Mouse (Mus musculus): Measurements from ENCODE around the gene Lima1. TPM values are rescaled to one million over a fixed set of nuclear protein-coding genes. Genes with fewer than 3 reads are reported as not detected.
"Not testable (repeated sequence)": the region's sequence is repeated elsewhere in the genome, so short reads cannot be mapped to it uniquely, and the experiment has no call there.

The Lima1 gene
- polyA plus RNA-seq, 1 experiment from 2014 or later = 65.4 TPM

GRCm38 (mm10) chr15:99787625-99788120 is 87.6 kb downstream of the Lima1 start:
- H3K9me3 ChIP-seq = no peaks in the 10 kb centered on the region
- H3K36me3 ChIP-seq (replicated peaks) = peaks cover 98% of the 10 kb centered on the region
- H3K27me3 ChIP-seq (replicated peaks; ENCODE audit: low read depth, poor library complexity, severe bottlenecking) = no peaks in the 10 kb centered on the region
- no peak for DNase-seq (ENCODE audit: low spot score)
- no peak overlapping the region for H3K4me3 ChIP-seq
- H3K27ac ChIP-seq (replicated peaks) = no peak overlapping the region
- H3K4me1 ChIP-seq = no peaks in the 10 kb centered on the region
- 88% methylated on average over 9 of the region's 9 CpGs for WGBS

- Histone ChIP-seq H3K4me1 (peaks cover 2% of the 10 kb centered on the region; the same call in 1 of the 2 replicates), H3K27me3 (replicated peaks; ENCODE audit: low read depth, poor library complexity, severe bottlenecking) (no peaks in the 10 kb centered on the region), H3K4me3 (no peak overlapping the region), H3K9me3 (no peaks in the 10 kb centered on the region), H3K27ac (replicated peaks) (no peak overlapping the region), H3K36me3 (replicated peaks) (peaks cover 61% of the 10 kb centered on the region)
- no peak for DNase-seq (ENCODE audit: low spot score)
- WGBS = 93% methylated on average over 16 of the region's 16 CpGs
Measured at GRCm38 (mm10) chr15:99778677-99779335, 96.5 kb downstream of the Lima1 start.

GRCm38 (mm10) chr15:99778148-99778547 is 97.1 kb downstream of the Lima1 start:
- WGBS = 30% methylated on average over 7 of the region's 7 CpGs
- DNase-seq (ENCODE audit: low spot score) = no peak
- Histone ChIP-seq H3K9me3 (no peaks in the 10 kb centered on the region), H3K36me3 (replicated peaks) (peaks cover 54% of the 10 kb centered on the region), H3K27me3 (replicated peaks; ENCODE audit: low read depth, poor library complexity, severe bottlenecking) (no peaks in the 10 kb centered on the region), H3K27ac (replicated peaks) (no peak overlapping the region), H3K4me1 (peaks cover 2% of the 10 kb centered on the region; the same call in 1 of the 2 replicates), H3K4me3 (no peak overlapping the region)

GRCm38 (mm10) chr15:99772925-99773324 is 102.3 kb downstream of the Lima1 start:
- H3K4me3 ChIP-seq = peak overlapping the region; percentile 93
- DNase-seq (ENCODE audit: low spot score) = no peak
- peak overlapping the region; percentile 97 for H3K27ac ChIP-seq (replicated peaks)

GRCm38 (mm10) chr15:99772881-99772924 is 102.6 kb downstream of the Lima1 start, which contains the start of gene Cers5:
Gene Cers5, minus strand, starts transcription at chr15:99772885.
- H3K9me3 ChIP-seq; H3K36me3 ChIP-seq (replicated peaks); H3K27me3 ChIP-seq (replicated peaks; ENCODE audit: low read depth, poor library complexity, severe bottlenecking); DNase-seq (ENCODE audit: low spot score): not testable (repeated sequence)
- H3K27ac ChIP-seq (replicated peaks) = peak within 1 kb of the TSS; percentile 97
- H3K4me1 ChIP-seq = peaks cover 30% of the 10 kb centered on the region
- H3K4me3 ChIP-seq = peak within 1 kb of the TSS; percentile 93

More at GRCm38 (mm10) chr15:99772925-99773324, 102.3 kb downstream of the Lima1 start:
- no peaks in the 10 kb centered on the region for H3K27me3 ChIP-seq (replicated peaks; ENCODE audit: low read depth, poor library complexity, severe bottlenecking)
- no peaks in the 10 kb centered on the region for H3K9me3 ChIP-seq
- 28% methylated on average over 3 of the region's 3 CpGs for WGBS
- H3K4me1 ChIP-seq = peaks cover 30% of the 10 kb centered on the region
- H3K36me3 ChIP-seq (replicated peaks) = peaks cover 7% of the 10 kb centered on the region

GRCm38 (mm10) chr15:99772277-99772880 is 102.9 kb downstream of the Lima1 start:
- Histone ChIP-seq H3K4me3 (peak overlapping the region; percentile 93), H3K27me3 (replicated peaks; ENCODE audit: low read depth, poor library complexity, severe bottlenecking) (no peaks in the 10 kb centered on the region), H3K36me3 (replicated peaks) (peaks cover 2% of the 10 kb centered on the region; the same call in 1 of the 2 replicates), H3K4me1 (peaks cover 30% of the 10 kb centered on the region), H3K27ac (replicated peaks) (peak overlapping the region; percentile 97), H3K9me3 (no peaks in the 10 kb centered on the region)
- peak; percentile 95 for DNase-seq (ENCODE audit: low spot score)
- 1% methylated on average over 41 of the region's 41 CpGs for WGBS

- Histone ChIP-seq H3K4me3 (peak overlapping the region; percentile 93), H3K27me3 (replicated peaks; ENCODE audit: low read depth, poor library complexity, severe bottlenecking) (no peaks in the 10 kb centered on the region), H3K9me3 (no peaks in the 10 kb centered on the region), H3K27ac (replicated peaks) (peak overlapping the region; percentile 97), H3K4me1 (peaks cover 30% of the 10 kb centered on the region), H3K36me3 (replicated peaks) (peaks cover 2% of the 10 kb centered on the region)
- WGBS = under 1% methylated on average over 59 of the region's 59 CpGs
- DNase-seq (ENCODE audit: low spot score) = no peak
Measured at GRCm38 (mm10) chr15:99771601-99772276, 103.5 kb downstream of the Lima1 start.

- H3K36me3 ChIP-seq (replicated peaks) = peaks cover 9% of the 10 kb centered on the region
- no peaks in the 10 kb centered on the region for H3K9me3 ChIP-seq
- H3K27ac ChIP-seq (replicated peaks) = peak overlapping the region; percentile 97
- no peaks in the 10 kb centered on the region for H3K27me3 ChIP-seq (replicated peaks; ENCODE audit: low read depth, poor library complexity, severe bottlenecking)
- H3K4me1 ChIP-seq = peaks cover 30% of the 10 kb centered on the region
- WGBS = 44% methylated on average over 5 of the region's 5 CpGs
- no peak for DNase-seq (ENCODE audit: low spot score)
- H3K4me3 ChIP-seq = peak overlapping the region; percentile 93
Measured at GRCm38 (mm10) chr15:99771004-99771500, 104.2 kb downstream of the Lima1 start.

GRCm38 (mm10) chr15:99768761-99769160 is 106.5 kb downstream of the Lima1 start:
- H3K27ac ChIP-seq (replicated peaks) = no peak overlapping the region
- peaks cover 30% of the 10 kb centered on the region for H3K36me3 ChIP-seq (replicated peaks)
- no peaks in the 10 kb centered on the region for H3K9me3 ChIP-seq
- no peaks in the 10 kb centered on the region for H3K27me3 ChIP-seq (replicated peaks; ENCODE audit: low read depth, poor library complexity, severe bottlenecking)
- no peak for DNase-seq (ENCODE audit: low spot score)
- 93% methylated on average over 1 of the region's 1 CpGs for WGBS
- no peak overlapping the region for H3K4me3 ChIP-seq
- peaks cover 30% of the 10 kb centered on the region for H3K4me1 ChIP-seq

- H3K36me3 ChIP-seq (replicated peaks) = peaks cover 38% of the 10 kb centered on the region
Measured at GRCm38 (mm10) chr15:99767467-99767866, 107.8 kb downstream of the Lima1 start.

GRCm38 (mm10) chr15:99754204-99754603 is 121.1 kb downstream of the Lima1 start:
- no peaks in the 10 kb centered on the region for H3K4me1 ChIP-seq
- 90% methylated on average over 3 of the region's 3 CpGs for WGBS
- no peaks in the 10 kb centered on the region for H3K27me3 ChIP-seq (replicated peaks; ENCODE audit: low read depth, poor library complexity, severe bottlenecking)
- H3K4me3 ChIP-seq = no peak overlapping the region
- DNase-seq (ENCODE audit: low spot score) = no peak
- no peaks in the 10 kb centered on the region for H3K9me3 ChIP-seq
- peaks cover 26% of the 10 kb centered on the region for H3K36me3 ChIP-seq (replicated peaks)
- no peak overlapping the region for H3K27ac ChIP-seq (replicated peaks)

More at GRCm38 (mm10) chr15:99767467-99767866, 107.8 kb downstream of the Lima1 start:
- no peaks in the 10 kb centered on the region for H3K9me3 ChIP-seq
- H3K4me1 ChIP-seq = peaks cover 23% of the 10 kb centered on the region
- H3K27me3 ChIP-seq (replicated peaks; ENCODE audit: low read depth, poor library complexity, severe bottlenecking) = no peaks in the 10 kb centered on the region
- H3K4me3 ChIP-seq = no peak overlapping the region
- no peak for DNase-seq (ENCODE audit: low spot score)
- 89% methylated on average over 4 of the region's 4 CpGs for WGBS
- no peak overlapping the region for H3K27ac ChIP-seq (replicated peaks)

GRCm38 (mm10) chr15:99740229-99740628 is 135.0 kb downstream of the Lima1 start:
- no peaks in the 10 kb centered on the region for H3K4me1 ChIP-seq
- no peak for DNase-seq (ENCODE audit: low spot score)

GRCm38 (mm10) chr15:99736675-99737074 is 138.6 kb downstream of the Lima1 start:
- peaks cover 99% of the 10 kb centered on the region for H3K36me3 ChIP-seq (replicated peaks)
- no peaks in the 10 kb centered on the region for H3K9me3 ChIP-seq
- no peaks in the 10 kb centered on the region for H3K27me3 ChIP-seq (replicated peaks; ENCODE audit: low read depth, poor library complexity, severe bottlenecking)
- H3K4me1 ChIP-seq = no peaks in the 10 kb centered on the region
- no peak for DNase-seq (ENCODE audit: low spot score)
- WGBS = 93% methylated on average over 11 of the region's 11 CpGs
- no peak overlapping the region for H3K27ac ChIP-seq (replicated peaks)
- no peak overlapping the region for H3K4me3 ChIP-seq

More at GRCm38 (mm10) chr15:99740229-99740628, 135.0 kb downstream of the Lima1 start:
- 94% methylated on average over 4 of the region's 4 CpGs for WGBS
- Histone ChIP-seq H3K9me3 (no peaks in the 10 kb centered on the region), H3K27me3 (replicated peaks; ENCODE audit: low read depth, poor library complexity, severe bottlenecking) (no peaks in the 10 kb centered on the region), H3K27ac (replicated peaks) (no peak overlapping the region), H3K4me3 (no peak overlapping the region), H3K36me3 (replicated peaks) (peaks cover 98% of the 10 kb centered on the region)
